Mouse (Mus musculus) heart, adult 2 months (tissue): ENCODE measurements around the gene Rb1. TPM values are rescaled to one million over a fixed set of nuclear protein-coding genes. Genes with fewer than 3 reads are reported as not detected.

ENCODE experiments used
- DNase-seq, 2 experiments: peaks; one replicate each; pipeline ENCODE4 v3.0.0; 2021
- H3K27ac ChIP-seq: fragments of 200-600 bp; 2 replicates; pipeline ENCODE4 v1.8.1; 2022
- H3K27me3 ChIP-seq: fragments of 200-500 bp; 2 replicates; pipeline ENCODE4 v1.6.1; 2012; ENCODE audit warnings: mild to moderate bottlenecking, low read length, inconsistent platforms, mixed read lengths; ENCODE audit not compliant: control insufficient read depth, insufficient read depth
- H3K36me3 ChIP-seq: fragments of 200-500 bp; 2 replicates; pipeline ENCODE4 v1.6.1; 2012; ENCODE audit warnings: low read length, inconsistent platforms; ENCODE audit not compliant: control insufficient read depth, insufficient read depth
- H3K4me1 ChIP-seq: fragments of 200-500 bp; 2 replicates; pipeline ENCODE4 v1.6.1; 2011; ENCODE audit warnings: low read length; ENCODE audit not compliant: control insufficient read depth, insufficient read depth
- H3K4me3 ChIP-seq: fragments of 200-600 bp; 2 replicates; pipeline ENCODE4 v1.8.1; 2022
- H3K79me2 ChIP-seq: fragments of 200-500 bp; replicated peaks from 2 replicates; pipeline ENCODE4 v1.6.1; 2012; ENCODE audit warnings: mild to moderate bottlenecking, inconsistent platforms, low read length, moderate library complexity, mixed read lengths; ENCODE audit not compliant: control insufficient read depth, insufficient read depth
- H3K9ac ChIP-seq: fragments of 200-500 bp; 2 replicates; pipeline ENCODE4 v1.6.1; 2012; ENCODE audit warnings: low read depth, mild to moderate bottlenecking, control low read depth, inconsistent platforms, low read length, mixed read lengths
- CTCF ChIP-seq: fragments of 200-600 bp; IDR thresholded peaks from 2 replicates; pipeline ENCODE4 v1.8.1; 2022; ENCODE audit warnings: antibody characterized with exemption, mild to moderate bottlenecking, moderate library complexity
- EP300 ChIP-seq: fragments of 200-500 bp; IDR thresholded peaks from 2 replicates; pipeline ENCODE4 v1.6.1; 2011; ENCODE audit warnings: low read depth, low read length, control low read depth; ENCODE audit not compliant: insufficient read depth
- POLR2A ChIP-seq: fragments of 200-500 bp; IDR thresholded peaks from 2 replicates; pipeline ENCODE4 v1.6.1; 2011; ENCODE audit warnings: mild to moderate bottlenecking, low read depth, low read length, control low read depth; ENCODE audit not compliant: insufficient read depth
- WGBS: fragments of 180-500 bp; shearing (Covaris S2); methylation state at CpG from one replicate; pipeline ENCODE4 v1.1.7; 2018; 5-methylcytosine and 5-hydroxymethylcytosine counted together
- intact Hi-C: fragments of 180-260 bp; cut with DNase I; formaldehyde crosslinking; loops from one replicate; pipeline ENCODE4 v1.15.1; 2025
- polyA plus RNA-seq: library from polyadenylated mRNA; depleted of rRNA; stranded (reverse); fragments of >200 nt; gene quantifications from 2 replicates; pipeline ENCODE4 v1.2.3, GENCODE M21; 2012
- total RNA-seq, 2 experiments: library from RNA; stranded (reverse); gene quantifications; 2 replicates each; pipeline ENCODE4 v1.2.3; 2021

The Rb1 gene
- total and polyA plus RNA-seq, 3 experiments, result 5.1 to 19.2 (median 18.2) TPM

GRCm38 (mm10) chr14:73161303-73161702, 164.3 kb downstream of the Rb1 start:
- intact Hi-C loops, result no loop called here
- 88% methylated on average over 5 of the region's 5 CpGs for WGBS
- H3K79me2 ChIP-seq, result no peaks in the 10 kb centered on the region
- no peak overlapping the region for H3K9ac ChIP-seq
- H3K27ac ChIP-seq, result no peak overlapping the region
- TF ChIP-seq CTCF (no peak), EP300 (no peak), POLR2A (no peak)
- no peaks in the 10 kb centered on the region for H3K36me3 ChIP-seq
- no peak overlapping the region for H3K4me3 ChIP-seq
- H3K4me1 ChIP-seq, result no peaks in the 10 kb centered on the region
- no peak for DNase-seq
- no peaks in the 10 kb centered on the region for H3K27me3 ChIP-seq

DNA sequence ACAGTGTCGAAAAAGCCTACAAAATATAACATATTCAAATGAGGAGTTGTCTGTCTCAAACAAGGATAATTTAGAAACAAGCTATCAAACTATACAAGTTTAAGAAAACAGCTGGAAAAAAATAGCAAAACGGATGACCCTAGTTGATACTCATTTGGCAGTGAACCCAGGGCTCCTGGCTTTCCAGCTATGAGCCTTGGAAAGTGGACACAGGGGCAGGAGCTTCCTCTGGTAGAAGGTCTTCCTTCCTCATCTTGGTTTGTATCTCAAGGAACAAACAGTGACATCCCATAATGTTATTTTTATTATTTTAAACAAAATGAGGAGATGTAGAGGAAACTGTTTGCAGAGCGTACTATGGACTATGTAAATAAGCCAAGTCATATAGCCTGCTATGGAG, 177.5 kb downstream of the Rb1 start:
- intact Hi-C loops, result no loop called here
- no peak overlapping the region for H3K4me3 ChIP-seq
- H3K27ac ChIP-seq, result no peak overlapping the region; the same call in 1 of the 2 replicates
- WGBS, result 51% methylated on average over 3 of the region's 3 CpGs
- H3K79me2 ChIP-seq, result peaks cover 2% of the 10 kb centered on the region; the same call in 1 of the 2 replicates
- H3K9ac ChIP-seq, result no peak overlapping the region
- no peaks in the 10 kb centered on the region; the same call in 1 of the 2 replicates for H3K36me3 ChIP-seq
- peaks cover 2% of the 10 kb centered on the region for H3K4me1 ChIP-seq
- TF ChIP-seq CTCF (no peak), EP300 (no peak), POLR2A (no peak)
- H3K27me3 ChIP-seq, result no peaks in the 10 kb centered on the region
- DNase-seq, result no peak

- no peaks in the 10 kb centered on the region for H3K27me3 ChIP-seq
- no peak overlapping the region for H3K4me3 ChIP-seq
- intact Hi-C loops, result no loop called here
- H3K4me1 ChIP-seq, result peaks cover 4% of the 10 kb centered on the region
- H3K9ac ChIP-seq, result no peak overlapping the region
- H3K27ac ChIP-seq, result no peak overlapping the region
- no peak for DNase-seq
- 61% methylated on average over 3 of the region's 3 CpGs for WGBS
- no peak for TF ChIP-seq POLR2A
- no peak for TF ChIP-seq CTCF
- no peak for TF ChIP-seq EP300
- H3K36me3 ChIP-seq, result no peaks in the 10 kb centered on the region; the same call in 1 of the 2 replicates
- H3K79me2 ChIP-seq, result peaks cover 2% of the 10 kb centered on the region; the same call in 1 of the 2 replicates
Measured at GRCm38 (mm10) chr14:73146721-73147120, 178.9 kb downstream of the Rb1 start.

DNA sequence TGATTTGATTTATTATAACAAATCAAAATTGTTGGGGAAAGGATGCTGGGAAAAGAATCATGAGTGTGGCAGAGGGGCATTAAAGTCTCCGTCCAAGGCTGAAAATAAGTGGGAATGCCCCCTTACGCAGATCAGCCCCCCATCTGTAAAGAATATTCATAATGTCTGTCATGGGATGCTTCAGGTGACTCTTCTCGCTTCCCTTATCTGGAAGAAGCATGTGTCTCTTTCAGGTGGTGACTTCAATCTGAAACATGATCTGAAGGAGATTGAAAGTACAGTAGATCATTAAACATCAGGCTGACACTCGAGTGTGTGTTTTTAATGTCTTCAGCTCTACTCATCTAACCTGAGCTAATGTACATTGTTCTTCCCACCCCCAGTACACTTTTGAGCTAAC, 180.1 kb downstream of the Rb1 start:
- intact Hi-C loops, result no loop called here
- no peaks in the 10 kb centered on the region for H3K27me3 ChIP-seq
- no peak overlapping the region for H3K9ac ChIP-seq
- no peak overlapping the region for H3K4me3 ChIP-seq
- 96% methylated on average over 4 of the region's 4 CpGs for WGBS
- peaks cover 2% of the 10 kb centered on the region; the same call in 1 of the 2 replicates for H3K79me2 ChIP-seq
- no peak for DNase-seq
- H3K27ac ChIP-seq, result no peak overlapping the region
- H3K36me3 ChIP-seq, result no peaks in the 10 kb centered on the region; the same call in 1 of the 2 replicates
- peaks cover 4% of the 10 kb centered on the region for H3K4me1 ChIP-seq
- no peak for TF ChIP-seq POLR2A
- no peak for TF ChIP-seq CTCF
- no peak for TF ChIP-seq EP300

DNA sequence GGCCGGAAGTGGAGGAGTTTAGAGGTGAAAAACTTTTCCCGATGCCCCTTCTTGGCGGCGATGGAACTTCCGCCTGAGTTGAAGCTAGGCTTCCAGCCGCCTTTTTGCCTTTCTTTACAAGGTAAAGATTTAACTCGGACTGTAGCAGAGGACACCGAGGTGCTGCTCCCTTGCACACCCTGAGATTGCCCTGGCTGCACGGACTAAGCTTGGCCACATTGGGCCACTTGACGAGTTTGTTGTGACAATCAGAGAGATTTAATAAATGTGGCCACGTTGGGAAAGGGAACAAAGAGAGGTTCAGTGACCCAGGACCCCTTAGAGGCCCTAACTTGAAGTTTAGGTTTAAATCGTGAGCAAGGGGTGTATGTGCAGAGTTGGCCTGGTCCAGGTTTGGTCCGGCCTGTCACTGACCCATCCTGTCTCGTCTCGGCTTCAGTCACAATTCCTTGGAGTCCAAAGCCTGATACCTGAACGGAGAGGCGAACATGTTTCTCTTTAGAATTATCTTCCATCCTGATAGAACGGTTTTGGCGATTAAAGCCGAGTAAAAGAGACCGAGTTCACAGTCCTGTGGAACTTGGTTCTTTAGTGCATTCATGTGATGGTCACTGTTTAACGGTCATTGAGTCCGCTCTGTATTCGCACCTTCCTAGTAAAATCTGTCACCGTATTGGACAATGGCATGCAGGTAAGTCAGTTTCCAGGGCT, 181.8 kb downstream of the Rb1 start:
- Histone ChIP-seq H3K36me3 (no peaks in the 10 kb centered on the region; the same call in 1 of the 2 replicates), H3K79me2 (peaks cover 2% of the 10 kb centered on the region; the same call in 1 of the 2 replicates), H3K27ac (peak overlapping the region; percentile 96), H3K27me3 (no peaks in the 10 kb centered on the region), H3K4me1 (peaks cover 4% of the 10 kb centered on the region), H3K9ac (peak overlapping the region; percentile 97), H3K4me3 (peak overlapping the region; percentile 87)
- TF ChIP-seq EP300 (no peak), CTCF (no peak), POLR2A (no peak)
- intact Hi-C loops, result loop anchor here (2.0 kb wide), 2 partner anchors 35 to 95 kb away; no protein-coding TSS in a partner anchor
- DNase-seq, result no peak
- 37% methylated on average over 25 of the region's 25 CpGs for WGBS
